Mouse (Mus musculus) G1E (cell line): Measurements from ENCODE around the gene Gfpt1. TPM values are rescaled to one million over a fixed set of nuclear protein-coding genes. Genes with fewer than 3 reads are reported as not detected.

Source experiments
- ATAC-seq: 2 replicates; pipeline ENCODE4 v1.8.0; 2016; ENCODE audit warnings: mild to moderate bottlenecking; ENCODE audit not compliant: insufficient number of reproducible peaks, poor library complexity, low FRiP score, severe bottlenecking; ENCODE audit errors: extremely low read depth
- DNase-seq: peaks from one replicate; pipeline ENCODE4 v3.0.0; 2012; ENCODE audit warnings: low spot score
- H3K27me3 ChIP-seq: 2 replicates; pipeline ENCODE4 v1.6.1; 2012; ENCODE audit warnings: mild to moderate bottlenecking, low read length, inconsistent platforms; ENCODE audit not compliant: insufficient read depth
- H3K36me3 ChIP-seq: replicated peaks from 2 replicates; pipeline ENCODE3; 2012; ENCODE audit warnings: mild to moderate bottlenecking, inconsistent platforms
- H3K4me1 ChIP-seq: 2 replicates; pipeline ENCODE4 v1.6.1; 2012; ENCODE audit warnings: low read depth, low read length, inconsistent platforms, mixed read lengths; ENCODE audit not compliant: insufficient read depth
- H3K4me3 ChIP-seq: 2 replicates; pipeline ENCODE4 v1.5.1; 2012; ENCODE audit warnings: low read depth, mild to moderate bottlenecking, inconsistent platforms, low read length, moderate library complexity, mixed read lengths
- H3K9me3 ChIP-seq: replicated peaks from 2 replicates; pipeline ENCODE4 v1.6.1; 2012; ENCODE audit warnings: inconsistent platforms
- CTCF ChIP-seq: IDR thresholded peaks from 2 replicates; pipeline ENCODE4 v1.5.1; 2012; ENCODE audit warnings: low read depth, low read length, inconsistent platforms, mixed read lengths
- GATA1 ChIP-seq: IDR thresholded peaks from 2 replicates; pipeline ENCODE4 v1.6.1; 2012; ENCODE audit warnings: borderline replicate concordance, low read length, inconsistent platforms, mixed read lengths
- GATA2 ChIP-seq: IDR thresholded peaks from 2 replicates; pipeline ENCODE4 v1.6.1; 2012; ENCODE audit warnings: low read depth, low read length, inconsistent platforms, borderline replicate concordance
- POLR2AphosphoS5 ChIP-seq: IDR thresholded peaks from 2 replicates; pipeline ENCODE4 v1.6.1; 2012; ENCODE audit warnings: low read depth, low read length, inconsistent platforms; ENCODE audit not compliant: insufficient replicate concordance
- TAL1 ChIP-seq: conservative IDR thresholded peaks from 2 replicates; pipeline ENCODE4 v1.6.1; 2012; ENCODE audit warnings: low read depth, low read length, inconsistent platforms, mixed read lengths
- polyA plus RNA-seq: library from polyadenylated mRNA; stranded (reverse); fragments of >175 nt; gene quantifications from 2 replicates; pipeline ENCODE4 v1.2.3, GENCODE M21; 2012
- total RNA-seq, 2 experiments: library from RNA; stranded (forward) in 1 of 2; stranded (reverse) in 1 of 2; fragments of 200-1000 nt in 1 of 2; fragments of >200 nt in 1 of 2; fragmentation: Nextera tagmentation in 1 of 2; gene quantifications; 2 replicates each; pipeline ENCODE4 v1.2.3; 2014 to 2017

Gfpt1 gene
- total and polyA plus RNA-seq, 3 experiments, result 78.7 to 196 (median 99.2) TPM

- Histone ChIP-seq H3K36me3 (peaks cover 85% of the 10 kb centered on the region), H3K4me1 (peaks cover 85% of the 10 kb centered on the region), H3K27me3 (no peaks in the 10 kb centered on the region), H3K4me3 (no peak overlapping the region), H3K9me3 (no peaks in the 10 kb centered on the region)
- TF ChIP-seq GATA2, result no peak
- no peak for TF ChIP-seq POLR2AphosphoS5
- no peak for TF ChIP-seq CTCF
- ATAC-seq, result no peak
- DNase-seq, result no peak
These were observed 26.7 kb downstream of the Gfpt1 start for GRCm38 (mm10) chr6:87069195-87069900.

DNA sequence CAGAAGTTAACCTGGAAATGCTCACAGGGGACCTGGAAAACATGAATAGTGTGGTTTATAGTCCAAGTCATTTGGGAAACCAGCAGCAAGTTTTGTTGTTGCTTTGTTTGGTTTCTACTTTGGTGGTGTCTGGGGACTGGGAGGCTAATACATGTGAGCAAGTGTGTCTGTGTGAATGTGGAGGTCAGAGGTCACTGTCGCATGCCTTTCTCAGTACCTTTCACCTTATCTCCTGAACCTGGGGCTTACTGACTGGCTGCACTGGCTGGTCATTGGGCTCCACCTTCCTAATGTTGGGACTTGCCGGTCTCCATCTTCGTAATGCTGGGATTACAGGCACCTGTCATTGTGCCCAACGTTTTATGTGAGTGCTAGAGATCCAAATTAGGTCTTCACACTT, 28.0 kb downstream of the Gfpt1 start:
- Histone ChIP-seq H3K4me3 (no peak overlapping the region), H3K4me1 (peaks cover 83% of the 10 kb centered on the region), H3K36me3 (peaks cover 80% of the 10 kb centered on the region), H3K27me3 (no peaks in the 10 kb centered on the region), H3K9me3 (no peaks in the 10 kb centered on the region)
- DNase-seq, result no peak
- TF ChIP-seq POLR2AphosphoS5 (no peak), GATA1 (no peak), GATA2 (no peak), CTCF (no peak), TAL1 (no peak)
- ATAC-seq, result no peak

GRCm38 (mm10) chr6:87072759-87073158, 30.1 kb downstream of the Gfpt1 start:
- H3K36me3 ChIP-seq, result peaks cover 81% of the 10 kb centered on the region
- TF ChIP-seq GATA2 (0 out of 2 replicates have a peak, but pooled peaks have one; percentile 60), GATA1 (no peak), TAL1 (peak; percentile 83)
- peak; percentile 82 for ATAC-seq

GRCm38 (mm10) chr6:87075092-87075685, 32.5 kb downstream of the Gfpt1 start:
- Histone ChIP-seq H3K9me3 (no peaks in the 10 kb centered on the region), H3K4me3 (no peak overlapping the region; the same call in 1 of the 2 replicates), H3K27me3 (no peaks in the 10 kb centered on the region), H3K36me3 (peaks cover 77% of the 10 kb centered on the region), H3K4me1 (peaks cover 88% of the 10 kb centered on the region)
- TF ChIP-seq TAL1 (peak; percentile 34; the same call in 1 of the 2 replicates), GATA2 (no peak)
- ATAC-seq, result peak; percentile 69
- DNase-seq, result peak; percentile 40

More at GRCm38 (mm10) chr6:87072759-87073158, 30.1 kb downstream of the Gfpt1 start:
- Histone ChIP-seq H3K27me3 (no peaks in the 10 kb centered on the region), H3K4me1 (peaks cover 91% of the 10 kb centered on the region), H3K9me3 (no peaks in the 10 kb centered on the region), H3K4me3 (peak overlapping the region; percentile 16; the same call in 1 of the 2 replicates)
- DNase-seq, result no peak

- Histone ChIP-seq H3K4me3 (no peak overlapping the region), H3K27me3 (no peaks in the 10 kb centered on the region), H3K4me1 (peaks cover 83% of the 10 kb centered on the region), H3K36me3 (peaks cover 87% of the 10 kb centered on the region), H3K9me3 (no peaks in the 10 kb centered on the region)
- no peak for TF ChIP-seq TAL1
- no peak for TF ChIP-seq CTCF
- no peak for TF ChIP-seq POLR2AphosphoS5
- no peak for TF ChIP-seq GATA2
- no peak for TF ChIP-seq GATA1
- ATAC-seq, result no peak
- DNase-seq, result no peak
These were observed 36.8 kb downstream of the Gfpt1 start for GRCm38 (mm10) chr6:87079457-87079856.

GRCm38 (mm10) chr6:87085026-87085425, 42.4 kb downstream of the Gfpt1 start:
- Histone ChIP-seq H3K4me3 (no peak overlapping the region; the same call in 1 of the 2 replicates), H3K9me3 (no peaks in the 10 kb centered on the region), H3K27me3 (no peaks in the 10 kb centered on the region), H3K4me1 (peaks cover 81% of the 10 kb centered on the region), H3K36me3 (peaks cover 91% of the 10 kb centered on the region)
- DNase-seq, result peak; percentile 71
- TF ChIP-seq TAL1 (peak; percentile 82), POLR2AphosphoS5 (no peak)
- peak; percentile 93 for ATAC-seq

GRCm38 (mm10) chr6:87088356-87088755, 45.7 kb downstream of the Gfpt1 start:
- peaks cover 74% of the 10 kb centered on the region for H3K4me1 ChIP-seq
- TF ChIP-seq GATA2, result no peak
- TF ChIP-seq TAL1, result no peak
- TF ChIP-seq GATA1, result no peak
- no peak for TF ChIP-seq POLR2AphosphoS5
- no peak for TF ChIP-seq CTCF
- no peaks in the 10 kb centered on the region for H3K27me3 ChIP-seq
- DNase-seq (no peak), ATAC-seq (no peak)
- H3K4me3 ChIP-seq, result no peak overlapping the region
- H3K9me3 ChIP-seq, result no peaks in the 10 kb centered on the region
- H3K36me3 ChIP-seq, result peaks cover 82% of the 10 kb centered on the region
